Mouse (Mus musculus): ENCODE measurements around the gene Cldn15.

- TF ChIP-seq CTCF (IDR thresholded peaks at IDR 0.05; ENCODE audit: extremely low read depth, insufficient read depth, low read length): no peak
- no peak for TF ChIP-seq POLR2A (IDR thresholded peaks at IDR 0.05; ENCODE audit: extremely low read depth, insufficient read depth, low read length)
Observed at GRCm38 (mm10) chr5:136973670-136974069, 7.3 kb downstream of the Cldn15 start.
